Mouse (Mus musculus) lung, postnatal 0 days (tissue): ENCODE measurements around the gene Serf2. TPM values are rescaled to one million over a fixed set of nuclear protein-coding genes. Genes with fewer than 3 reads are reported as not detected.
A peak's percentile ranks its signal among the peaks of the same experiment; 100 is the strongest.

Experiments
- ATAC-seq: fragments of 200-750 bp; cut with Nextera tagmentation; 2 replicates; pipeline ENCODE4 v1.8.0; 2017; ENCODE audit warnings: moderate library complexity
- DNase-seq: peaks from one replicate; pipeline ENCODE4 v3.0.0-alpha.2; 2016; ENCODE audit warnings: low spot score
- H3K27ac ChIP-seq: fragments of 300-500 bp; sonication (generic); 2 replicates; pipeline ENCODE4 v1.5.1; 2014; ENCODE audit warnings: antibody characterized with exemption, mild to moderate bottlenecking, low read length, mixed read lengths
- H3K27me3 ChIP-seq: fragments of 300-500 bp; sonication (generic); replicated peaks from 2 replicates; pipeline ENCODE4 v1.6.1; 2014; ENCODE audit warnings: low read length, mixed read lengths; ENCODE audit not compliant: insufficient read depth
- H3K36me3 ChIP-seq: fragments of 300-500 bp; sonication (generic); 2 replicates; pipeline ENCODE4 v1.6.1; 2014; ENCODE audit warnings: low read length, mixed read lengths; ENCODE audit not compliant: insufficient read depth
- H3K4me1 ChIP-seq: fragments of 300-500 bp; sonication (generic); 2 replicates; pipeline ENCODE4 v1.6.1; 2014; ENCODE audit warnings: antibody characterized with exemption, low read depth, low read length, mixed read lengths; ENCODE audit not compliant: insufficient read depth
- H3K4me2 ChIP-seq: fragments of 300-500 bp; sonication (generic); replicated peaks from 2 replicates; pipeline ENCODE4 v1.6.1; 2014; ENCODE audit warnings: low read depth, mild to moderate bottlenecking, low read length, moderate library complexity, mixed read lengths
- H3K4me3 ChIP-seq: fragments of 300-500 bp; sonication (generic); 2 replicates; pipeline ENCODE4 v1.5.1; 2014; ENCODE audit warnings: low read depth, low read length
- H3K9ac ChIP-seq: fragments of 300-500 bp; sonication (generic); replicated peaks from 2 replicates; pipeline ENCODE4 v1.6.1; 2014; ENCODE audit warnings: low read depth, mild to moderate bottlenecking
- H3K9me3 ChIP-seq: fragments of 300-500 bp; sonication (generic); 2 replicates; pipeline ENCODE4 v1.6.1; 2016; ENCODE audit warnings: low read length, mixed read lengths
- CTCF ChIP-seq: IDR thresholded peaks from 2 replicates; pipeline ENCODE4 v1.5.1; 2016; ENCODE audit warnings: antibody characterized with exemption, mild to moderate bottlenecking
- EP300 ChIP-seq: IDR thresholded peaks from 2 replicates; pipeline ENCODE4 v1.6.1; 2016; ENCODE audit warnings: antibody characterized with exemption, mild to moderate bottlenecking, control low read depth
- WGBS: fragments of 180-500 bp; shearing (Covaris S2); extraction: QIAGEN DNeasy Blood & Tissue Kit; methylation state at CpG from one replicate; pipeline ENCODE4 v1.1.7; 2014; 5-methylcytosine and 5-hydroxymethylcytosine counted together
- polyA plus RNA-seq: library from polyadenylated mRNA; unstranded; fragments of >200 nt; fragmentation: Nextera tagmentation; extraction: Ambion mirVana; gene quantifications from 2 replicates; pipeline ENCODE4 v1.2.1, GENCODE M21; 2015

The Serf2 gene
- polyA plus RNA-seq, 1 experiment from 2014 or later: 470 TPM

DNA sequence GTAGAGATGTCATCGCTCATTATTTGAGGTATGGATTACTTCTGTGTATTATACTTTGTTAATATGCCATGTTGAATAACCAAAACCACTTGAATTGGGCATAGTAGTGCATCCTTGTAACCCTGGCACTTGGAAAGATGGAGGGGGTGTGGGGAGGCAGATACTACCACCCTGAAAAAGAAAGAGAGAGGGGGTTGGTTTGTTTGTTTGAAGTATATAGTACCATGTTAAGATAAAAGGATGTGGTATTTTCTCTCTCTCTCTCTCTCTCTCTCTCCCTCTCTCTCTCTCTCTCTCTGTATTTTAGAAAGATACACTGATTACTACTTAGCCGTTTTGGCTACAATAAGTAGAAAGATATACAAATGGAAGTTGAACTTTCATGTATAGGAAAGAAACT, 23.1 kb upstream of the Serf2 start:
- TF ChIP-seq EP300 (no peak), CTCF (no peak)
- ATAC-seq (no peak), DNase-seq (no peak)
- no peaks in the 10 kb centered on the region for H3K4me1 ChIP-seq
- H3K9ac ChIP-seq: no peak overlapping the region
- H3K4me2 ChIP-seq: no peak overlapping the region
- H3K9me3 ChIP-seq: no peaks in the 10 kb centered on the region
- no peaks in the 10 kb centered on the region for H3K27me3 ChIP-seq
- peaks cover 35% of the 10 kb centered on the region for H3K36me3 ChIP-seq
- WGBS: 87% methylated on average over 2 of the region's 2 CpGs
- no peak overlapping the region for H3K4me3 ChIP-seq
- no peak overlapping the region for H3K27ac ChIP-seq

DNA sequence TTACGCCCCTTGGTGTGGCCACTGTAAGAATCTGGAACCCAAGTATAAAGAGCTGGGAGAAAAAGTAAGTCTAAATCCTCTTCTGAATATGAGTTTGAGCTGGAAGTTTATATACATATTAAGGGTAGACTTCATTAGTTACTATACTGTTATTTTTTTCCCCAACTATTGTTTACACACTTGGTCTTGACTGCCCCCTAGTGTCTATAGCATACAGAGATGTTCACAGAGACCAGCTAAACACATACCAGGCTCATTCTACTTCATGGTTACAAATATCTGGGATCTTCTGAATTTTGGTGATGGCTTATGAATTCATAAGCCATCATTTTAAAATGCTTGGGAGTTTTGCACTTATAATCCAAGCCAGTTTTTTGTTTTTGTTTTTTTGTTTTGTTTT, 14.1 kb upstream of the Serf2 start:
- 100% methylated on average over 1 of the region's 1 CpGs for WGBS
- Histone ChIP-seq H3K9me3 (no peaks in the 10 kb centered on the region), H3K9ac (no peak overlapping the region), H3K4me3 (no peak overlapping the region), H3K27ac (no peak overlapping the region), H3K27me3 (no peaks in the 10 kb centered on the region), H3K36me3 (peaks cover 43% of the 10 kb centered on the region), H3K4me1 (no peaks in the 10 kb centered on the region), H3K4me2 (no peak overlapping the region)
- TF ChIP-seq EP300: no peak
- peak; percentile 64 for TF ChIP-seq CTCF
- DNase-seq (peak; percentile 72), ATAC-seq (no peak)

DNA sequence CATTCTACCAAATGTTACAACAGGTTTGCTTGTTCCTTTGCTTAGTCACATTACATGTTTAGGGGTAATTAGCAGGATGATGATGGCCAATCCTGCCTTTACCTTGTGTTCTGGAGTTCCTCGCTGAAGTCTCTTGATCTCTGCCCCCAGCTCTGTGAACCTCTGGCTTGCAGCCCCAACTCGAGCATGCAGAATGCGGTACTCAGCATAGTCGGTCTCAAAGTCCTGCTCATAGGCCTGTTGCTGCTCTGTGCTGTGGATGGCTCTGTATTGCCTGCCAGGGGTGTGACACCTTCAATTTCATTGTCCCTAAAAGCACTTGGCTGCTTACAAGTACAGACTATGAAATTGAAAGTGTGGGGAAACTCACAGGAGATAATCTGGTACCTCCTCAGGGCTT, 9.2 kb upstream of the Serf2 start:
- 60% methylated on average over 4 of the region's 4 CpGs for WGBS
- DNase-seq (no peak), ATAC-seq (no peak)
- peaks cover 13% of the 10 kb centered on the region; the same call in 1 of the 2 replicates for H3K4me1 ChIP-seq
- H3K36me3 ChIP-seq: peaks cover 12% of the 10 kb centered on the region; the same call in 1 of the 2 replicates
- no peak overlapping the region for H3K4me3 ChIP-seq
- no peak overlapping the region for H3K4me2 ChIP-seq
- no peak overlapping the region for H3K9ac ChIP-seq
- no peaks in the 10 kb centered on the region for H3K27me3 ChIP-seq
- H3K9me3 ChIP-seq: no peaks in the 10 kb centered on the region
- no peak overlapping the region for H3K27ac ChIP-seq
- TF ChIP-seq CTCF (no peak), EP300 (no peak)

DNA sequence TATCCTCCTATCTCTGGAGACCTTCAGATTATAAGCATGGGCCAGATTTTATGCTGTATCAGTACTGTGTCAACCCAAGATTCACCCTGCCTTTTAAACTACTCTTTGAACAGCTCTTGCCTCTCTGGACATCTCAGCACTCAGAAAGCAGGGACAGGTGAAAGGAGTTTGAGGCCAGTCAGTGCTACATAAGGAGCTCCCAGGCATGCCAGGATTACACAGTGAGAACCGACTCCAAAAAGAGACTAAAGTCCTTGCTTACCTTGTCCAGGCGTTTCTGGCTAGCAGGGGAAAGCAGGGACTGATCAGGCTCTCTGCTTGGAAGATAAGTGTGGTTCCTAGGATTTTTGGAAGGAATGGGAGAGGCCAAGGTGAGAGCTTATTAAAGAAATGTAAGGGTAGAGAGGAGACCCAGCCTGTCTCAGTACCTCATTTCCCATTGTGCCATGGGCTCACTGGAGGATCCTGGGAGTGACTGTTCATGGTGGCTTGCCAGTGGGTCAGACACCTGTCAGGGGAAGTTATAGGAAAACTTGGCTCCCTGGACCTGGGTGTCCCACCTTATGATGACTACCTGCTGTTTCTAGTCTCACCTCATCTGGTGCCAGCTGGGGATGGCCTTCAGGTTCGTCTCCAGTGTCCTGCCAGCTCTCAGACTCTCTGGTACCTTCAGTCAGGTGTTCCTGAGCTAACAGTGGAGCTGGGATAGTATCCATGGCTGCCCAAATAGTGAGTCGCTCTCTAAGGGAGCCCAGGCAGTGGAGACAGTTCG, 8.0 kb upstream of the Serf2 start:
- H3K9me3 ChIP-seq: no peaks in the 10 kb centered on the region
- no peak overlapping the region for H3K9ac ChIP-seq
- no peak for TF ChIP-seq CTCF
- TF ChIP-seq EP300: no peak
- H3K27me3 ChIP-seq: no peaks in the 10 kb centered on the region
- ATAC-seq: no peak
- WGBS: 61% methylated on average over 5 of the region's 5 CpGs
- no peak overlapping the region for H3K27ac ChIP-seq
- 0 out of 2 replicates have a peak, but pooled peaks cover 3% of the 10 kb centered on the region for H3K36me3 ChIP-seq
- no peak overlapping the region for H3K4me3 ChIP-seq
- H3K4me2 ChIP-seq: no peak overlapping the region; the same call in 1 of the 2 replicates
- H3K4me1 ChIP-seq: peaks cover 13% of the 10 kb centered on the region; the same call in 1 of the 2 replicates
- no peak for DNase-seq

DNA sequence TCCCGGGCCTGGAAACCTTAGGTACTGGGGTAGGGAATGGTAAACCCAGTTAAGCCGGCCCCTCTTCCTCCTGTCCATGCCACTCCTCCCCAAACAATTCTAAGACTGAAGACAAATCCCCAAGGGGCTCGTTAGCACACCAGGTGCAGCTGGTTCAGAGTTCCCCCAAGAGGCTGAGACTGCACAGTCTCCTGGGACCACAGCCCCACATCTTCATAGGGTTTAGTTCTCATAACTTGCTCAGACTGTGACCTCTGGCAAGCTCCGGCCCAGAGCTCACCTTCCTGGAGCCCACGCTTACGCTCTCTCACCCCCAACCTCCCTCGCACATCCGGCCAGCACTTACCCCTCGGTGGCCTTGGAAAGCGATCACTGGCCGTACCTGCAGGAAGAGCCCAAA, 7.2 kb upstream of the Serf2 start:
- H3K4me1 ChIP-seq: peaks cover 13% of the 10 kb centered on the region; the same call in 1 of the 2 replicates
- peak overlapping the region; percentile 38 for H3K4me3 ChIP-seq
- WGBS: 6% methylated on average over 11 of the region's 11 CpGs
- H3K36me3 ChIP-seq: 0 out of 2 replicates have a peak, but pooled peaks cover 3% of the 10 kb centered on the region
- H3K27me3 ChIP-seq: no peaks in the 10 kb centered on the region
- H3K27ac ChIP-seq: no peak overlapping the region
- TF ChIP-seq CTCF (no peak), EP300 (no peak)
- ATAC-seq: peak; percentile 14; the same call in 1 of the 2 replicates
- DNase-seq: no peak
- peak overlapping the region; percentile 90 for H3K4me2 ChIP-seq
- 0 out of 2 replicates have a peak overlapping the region, but pooled peaks have one; percentile 47 for H3K9ac ChIP-seq
- H3K9me3 ChIP-seq: no peaks in the 10 kb centered on the region

DNA sequence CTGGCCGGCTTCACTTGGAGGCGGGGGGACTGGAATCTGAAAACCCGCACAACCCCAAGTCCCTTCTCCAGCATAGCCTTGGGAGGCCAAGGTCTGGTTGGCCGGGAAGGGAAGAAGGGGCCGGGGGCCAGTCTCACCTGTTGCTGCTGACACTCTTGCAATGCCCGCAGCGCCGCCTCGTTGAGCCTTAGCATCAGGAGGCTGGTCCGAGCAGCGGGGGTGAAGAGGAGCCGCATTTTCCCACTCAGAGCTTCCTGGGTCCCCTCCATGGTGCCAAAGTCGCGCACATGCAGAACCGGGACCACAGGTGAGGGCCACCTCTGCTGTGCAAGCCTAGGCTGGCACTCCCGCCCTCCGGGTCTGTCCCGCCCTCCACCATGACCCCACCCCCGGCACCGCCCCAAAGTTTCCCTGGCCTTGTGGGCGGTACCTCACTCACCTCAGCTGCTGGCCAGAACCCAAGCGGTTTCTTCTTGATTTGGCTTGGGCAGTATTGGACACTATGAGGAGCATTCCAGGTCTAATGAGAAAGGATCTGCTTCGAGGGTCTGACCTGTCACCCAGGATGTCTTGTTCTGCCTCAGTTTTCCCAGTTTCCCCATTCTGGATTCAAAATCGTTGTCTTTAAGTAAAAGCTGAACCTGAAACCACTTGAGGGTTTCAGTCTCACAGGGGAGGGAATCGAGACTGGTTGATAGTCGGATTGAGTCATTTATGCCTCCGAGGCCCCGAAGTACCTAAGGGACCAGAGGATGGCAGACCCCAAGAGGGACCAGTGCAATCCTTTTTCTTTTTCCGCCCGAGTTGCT, 6.5 kb upstream of the Serf2 start:
- Histone ChIP-seq H3K27ac (peak overlapping the region; percentile 4; the same call in 1 of the 2 replicates), H3K4me1 (peaks cover 13% of the 10 kb centered on the region; the same call in 1 of the 2 replicates), H3K9me3 (no peaks in the 10 kb centered on the region), H3K4me3 (peak overlapping the region; percentile 38), H3K36me3 (0 out of 2 replicates have a peak, but pooled peaks cover 3% of the 10 kb centered on the region), H3K4me2 (peak overlapping the region; percentile 90), H3K27me3 (no peaks in the 10 kb centered on the region), H3K9ac (peak overlapping the region; percentile 47)
- TF ChIP-seq EP300 (no peak), CTCF (no peak)
- under 1% methylated on average over 30 of the region's 30 CpGs for WGBS
- DNase-seq (peak; percentile 81), ATAC-seq (peak; percentile 97)
